Mouse (Mus musculus) kidney, adult 18-20 months (tissue): ENCODE results near the gene Acly.

Experiments
- DNase-seq: peaks from one replicate; pipeline ENCODE4 v3.0.0; 2021

Gene Acly

GRCm38 (mm10) chr11:100527458-100528374, at the start of gene Acly:
Acly (minus strand) TSS chr11:100528000.
- DNase-seq, result peak; percentile 98

- no peak for DNase-seq
Measured at GRCm38 (mm10) chr11:100576256-100576655, 48.5 kb upstream of the Acly start.

- no peak for DNase-seq
Measured at GRCm38 (mm10) chr11:100575484-100575855, 47.7 kb upstream of the Acly start.

- DNase-seq, result peak; percentile 86
Measured at GRCm38 (mm10) chr11:100574708-100575483, 47.1 kb upstream of the Acly start, which contains the start of gene Cnp. Cnp (plus strand) TSS chr11:100574904.

- DNase-seq, result no peak
Measured at GRCm38 (mm10) chr11:100574188-100574587, 46.4 kb upstream of the Acly start.

- no peak for DNase-seq
Measured at GRCm38 (mm10) chr11:100571202-100571567, 43.4 kb upstream of the Acly start.

GRCm38 (mm10) chr11:100570430-100571201, 42.8 kb upstream of the Acly start:
- DNase-seq, result peak; percentile 69

GRCm38 (mm10) chr11:100569789-100570188, 42.0 kb upstream of the Acly start:
- no peak for DNase-seq

- DNase-seq, result no peak
Measured at GRCm38 (mm10) chr11:100568692-100569091, 40.9 kb upstream of the Acly start.

- peak; percentile 52 for DNase-seq
Measured at GRCm38 (mm10) chr11:100567815-100568245, 40.0 kb upstream of the Acly start.

GRCm38 (mm10) chr11:100567229-100567628, 39.4 kb upstream of the Acly start:
- DNase-seq, result no peak

GRCm38 (mm10) chr11:100564703-100565102, 36.9 kb upstream of the Acly start:
- no peak for DNase-seq

- no peak for DNase-seq
Measured at GRCm38 (mm10) chr11:100564297-100564696, 36.5 kb upstream of the Acly start.

GRCm38 (mm10) chr11:100561748-100562147, 33.9 kb upstream of the Acly start:
- no peak for DNase-seq

- DNase-seq, result no peak
Measured at GRCm38 (mm10) chr11:100559476-100559875, 31.7 kb upstream of the Acly start.

- no peak for DNase-seq
Measured at GRCm38 (mm10) chr11:100557563-100557962, 29.8 kb upstream of the Acly start.

- peak; percentile 58 for DNase-seq
Measured at GRCm38 (mm10) chr11:100555583-100555982, 27.8 kb upstream of the Acly start.

- no peak for DNase-seq
Measured at GRCm38 (mm10) chr11:100552842-100553241, 25.0 kb upstream of the Acly start.

GRCm38 (mm10) chr11:100550101-100550500, 22.3 kb upstream of the Acly start:
- no peak for DNase-seq

GRCm38 (mm10) chr11:100549466-100549865, 21.7 kb upstream of the Acly start:
- DNase-seq, result no peak

- DNase-seq, result no peak
Measured at GRCm38 (mm10) chr11:100548141-100548540, 20.3 kb upstream of the Acly start.

- DNase-seq, result no peak
Measured at GRCm38 (mm10) chr11:100546955-100547354, 19.2 kb upstream of the Acly start.

GRCm38 (mm10) chr11:100545746-100546085, 17.9 kb upstream of the Acly start:
- DNase-seq, result no peak
